In the genomic region with DNA sequence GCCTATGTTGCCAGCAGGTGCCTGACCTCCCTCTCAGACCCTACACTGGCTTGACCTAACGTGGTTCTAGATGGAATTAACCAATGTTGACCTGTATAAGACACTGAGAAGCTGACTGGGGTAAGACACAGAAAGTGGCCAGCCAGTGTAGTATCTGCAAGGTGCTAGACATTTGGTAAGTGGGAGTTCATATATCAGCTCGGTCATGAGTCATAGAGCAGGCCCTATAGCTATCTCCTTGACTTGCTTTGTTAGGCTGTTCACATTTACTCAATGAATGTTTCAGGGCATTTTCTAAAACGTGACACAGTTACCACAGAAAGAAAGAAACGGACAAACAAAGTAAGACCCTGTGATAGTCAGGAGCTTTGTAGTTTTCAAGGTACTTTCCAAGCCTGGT, we compare ENCODE assay signal across 24 mouse cellular contexts.
"Had no signal": no experiment of that assay in that cellular context is flagged by ENCODE, and none has a peak within 500 bp of the region (broad histone marks: within the 10 kb centered on the region; RNA-seq: fewer than 3 reads in every experiment).

No protein-coding gene starts in this region.

- DNase-seq: gastrocnemius, postnatal 14 days; gastrocnemius, postnatal 36 days; heart, adult 18-20 months; heart, postnatal 10 days; heart, postnatal 36 days; kidney, adult 11 months; kidney, adult 2 months; kidney, adult 9 months; kidney, postnatal 14 days; kidney, postnatal 36 days; layer of hippocampus, adult 9-11 months; layer of hippocampus, postnatal 36 days; left cerebral cortex, postnatal 4 days had no signal

- H3K9ac ChIP-seq: heart, embryonic 12.5 days; hindbrain, embryonic 13.5 days; hindbrain, embryonic 15.5 days; kidney, embryonic 15.5 days; limb, embryonic 13.5 days; limb, embryonic 15.5 days; liver, embryonic 12.5 days had no signal

- H3K27me3 ChIP-seq: hindbrain, embryonic 13.5 days; hindbrain, embryonic 15.5 days; kidney, embryonic 15.5 days; limb, embryonic 13.5 days; limb, embryonic 15.5 days; liver, embryonic 12.5 days had no signal

- H3K4me3 ChIP-seq: heart, embryonic 10.5 days; heart, embryonic 12.5 days; hindbrain, embryonic 13.5 days; hindbrain, embryonic 15.5 days; kidney, embryonic 15.5 days; limb, embryonic 13.5 days; limb, embryonic 15.5 days; liver, embryonic 12.5 days had no signal

- H3K27ac ChIP-seq: heart, embryonic 10.5 days; hindbrain, embryonic 13.5 days; hindbrain, embryonic 15.5 days; hindbrain, postnatal 0 days; kidney, postnatal 0 days; limb, embryonic 13.5 days; limb, embryonic 15.5 days; liver, embryonic 12.5 days had no signal

- H3K9me3 ChIP-seq: heart, embryonic 10.5 days; heart, embryonic 12.5 days; hindbrain, embryonic 13.5 days; hindbrain, embryonic 15.5 days; kidney, embryonic 15.5 days; limb, embryonic 13.5 days; limb, embryonic 15.5 days; liver, embryonic 12.5 days had no signal

- ATAC-seq: hindbrain, postnatal 0 days; intestine, embryonic 16.5 days; liver, embryonic 12.5 days had no signal

- H3K36me3 ChIP-seq: heart, embryonic 10.5 days; heart, embryonic 12.5 days; hindbrain, embryonic 13.5 days; hindbrain, embryonic 15.5 days; kidney, embryonic 15.5 days; limb, embryonic 13.5 days; limb, embryonic 15.5 days; liver, embryonic 12.5 days had no signal

- H3K4me2 ChIP-seq: heart, embryonic 12.5 days; hindbrain, embryonic 13.5 days; hindbrain, embryonic 15.5 days; kidney, embryonic 15.5 days; limb, embryonic 13.5 days; limb, embryonic 15.5 days; liver, embryonic 12.5 days had no signal
